Mouse (Mus musculus) kidney, adult 11 months (tissue): ENCODE data around the gene Mark2.

Experiments used
- DNase-seq: peaks from one replicate; pipeline ENCODE4 v3.0.0; 2022

Gene Mark2

DNA sequence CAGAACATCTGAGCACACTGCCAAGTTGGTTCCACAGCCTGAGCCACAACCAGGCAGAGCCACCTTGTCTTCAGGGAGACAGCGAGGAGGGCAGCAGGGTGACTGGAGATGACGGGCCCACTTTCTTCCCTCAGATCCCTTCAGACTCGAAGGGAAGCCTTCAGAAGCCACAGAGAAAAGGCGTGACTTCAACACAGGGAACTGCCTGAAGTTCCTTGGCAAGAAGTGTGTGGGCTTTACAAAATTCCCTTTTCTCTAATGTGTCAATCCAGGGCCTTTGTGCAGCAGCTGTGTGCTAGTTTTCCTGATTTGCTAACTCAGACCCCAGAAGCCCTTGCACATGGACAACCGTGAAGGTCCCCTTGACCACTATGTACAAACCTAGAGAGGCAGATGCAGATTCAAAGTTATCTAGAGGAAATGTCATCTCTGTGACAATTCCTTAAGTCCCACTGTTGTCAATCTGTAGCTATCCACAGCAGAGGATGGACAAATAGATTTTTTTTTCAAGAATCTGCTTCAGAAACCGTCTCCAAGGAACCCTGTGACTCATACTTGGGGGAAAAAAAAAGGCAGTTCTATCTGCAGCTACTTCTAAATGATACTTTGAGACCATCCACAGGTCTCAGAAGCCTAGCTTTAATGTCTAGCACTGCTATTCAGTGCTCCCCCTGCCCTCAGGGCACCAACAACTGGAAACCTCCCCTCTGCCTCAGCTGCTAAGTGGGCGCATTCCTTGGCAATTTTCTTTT, 49.5 kb downstream of the Mark2 start:
- DNase-seq = no peak

DNA sequence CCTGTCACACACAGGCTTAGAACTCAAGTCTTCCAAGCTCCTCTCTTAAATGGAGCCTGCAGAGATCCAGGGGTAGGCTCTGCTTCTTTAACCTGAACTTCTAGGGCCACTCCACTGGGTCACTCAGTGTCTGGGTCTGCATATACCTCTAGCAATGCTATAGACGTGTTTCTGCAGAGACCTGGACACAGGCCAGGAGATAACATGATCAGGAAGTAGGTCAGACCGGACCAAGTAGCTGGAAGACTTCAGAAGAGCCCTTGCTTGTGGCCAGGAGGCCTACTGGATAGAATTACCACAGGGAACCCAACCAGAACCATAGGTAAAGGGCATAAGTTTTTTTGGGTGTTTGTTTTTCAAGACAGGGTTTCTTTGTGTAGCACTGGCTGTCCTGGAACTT, 51.9 kb downstream of the Mark2 start:
- DNase-seq = no peak

DNA sequence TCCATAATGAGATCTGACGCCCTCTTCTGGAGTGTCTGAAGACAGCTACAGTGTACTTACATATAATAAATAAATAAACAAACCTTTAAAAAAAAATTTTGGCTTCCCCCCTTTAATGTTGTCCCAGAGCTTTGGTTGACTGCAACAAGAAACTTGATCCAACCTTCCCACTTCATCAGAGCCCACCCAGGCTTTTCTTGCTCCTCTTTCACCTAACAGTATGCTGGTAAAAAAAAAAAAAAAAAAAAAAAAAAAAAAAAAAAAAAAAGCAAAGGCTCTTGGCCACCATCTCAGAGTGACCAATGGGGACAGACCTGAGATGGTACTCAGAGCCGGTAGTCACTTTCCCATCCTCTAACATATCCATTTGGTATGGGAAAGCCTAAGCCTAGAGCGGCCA, 53.4 kb downstream of the Mark2 start:
- DNase-seq = no peak

DNA sequence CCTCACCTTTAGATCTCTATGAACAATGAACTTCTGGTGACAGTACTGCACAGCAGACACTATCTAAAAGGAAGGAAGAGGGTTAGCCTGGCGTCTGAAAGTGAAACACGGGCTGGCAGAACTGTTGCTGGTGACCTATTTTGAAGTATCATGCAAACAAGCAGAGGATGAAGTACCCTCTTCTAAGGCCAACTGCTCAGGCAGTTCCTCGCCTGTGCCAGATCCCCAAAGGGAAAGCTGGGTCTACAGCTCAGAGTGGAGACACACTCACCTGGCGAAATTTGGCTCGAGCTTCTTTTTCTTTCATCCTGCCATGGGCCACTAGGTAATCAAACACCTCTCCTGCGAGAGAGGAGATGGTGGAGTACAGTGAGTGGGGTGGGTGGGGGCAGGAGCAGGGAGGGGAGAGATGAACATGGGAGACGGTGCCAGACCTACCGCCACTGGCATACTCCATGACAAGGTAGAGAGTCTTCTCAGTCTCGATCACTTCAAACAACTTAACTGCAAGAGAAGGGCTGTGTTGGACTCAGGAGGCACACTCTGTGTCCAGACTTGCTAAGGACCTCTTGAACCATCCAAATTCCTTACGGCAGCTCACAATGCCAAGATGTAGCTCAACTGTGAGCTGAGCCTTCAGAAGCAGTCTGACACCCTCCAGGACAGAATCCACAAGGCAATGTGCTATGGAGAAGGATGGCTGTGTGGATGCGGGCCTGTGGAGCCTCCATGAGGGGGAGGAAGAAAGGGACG, 54.9 kb downstream of the Mark2 start:
- no peak for DNase-seq

DNA sequence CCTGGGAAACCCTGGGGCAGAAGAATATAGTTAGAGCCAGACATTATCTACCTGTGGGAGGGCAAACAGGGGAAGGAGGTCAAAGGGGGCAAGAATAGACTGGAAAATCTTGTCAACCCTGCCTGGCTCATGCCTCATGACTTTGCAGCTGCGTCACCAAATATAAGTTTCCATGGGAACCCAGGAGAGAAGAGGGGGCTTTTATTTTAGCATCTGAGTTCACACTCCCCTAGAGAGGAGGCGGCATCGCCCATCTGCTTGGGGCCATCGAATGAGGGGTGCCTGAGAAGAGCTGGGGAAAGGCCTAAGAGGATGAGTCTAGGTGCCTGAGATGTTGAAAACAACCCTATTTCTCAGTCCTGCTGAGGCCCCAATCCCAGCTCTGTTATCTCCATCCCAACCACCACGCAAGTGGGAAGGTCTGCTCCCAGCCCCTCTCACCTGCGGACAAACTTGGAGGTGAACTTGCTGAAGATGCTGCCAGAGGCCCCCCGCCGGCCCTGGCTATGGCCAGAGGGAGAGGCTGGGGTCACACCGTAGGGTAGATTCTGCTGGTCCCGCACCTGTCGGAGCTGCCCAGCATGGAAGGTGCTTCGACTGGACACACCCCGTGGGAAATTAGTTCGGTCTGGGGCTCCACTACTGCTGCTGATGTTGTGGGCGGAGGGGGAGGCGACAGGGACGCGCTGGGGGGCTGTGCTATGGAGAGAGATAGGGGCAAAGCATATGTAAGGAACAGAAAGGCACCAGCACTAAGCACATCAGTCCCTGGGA, 60.9 kb downstream of the Mark2 start:
- no peak for DNase-seq

DNA sequence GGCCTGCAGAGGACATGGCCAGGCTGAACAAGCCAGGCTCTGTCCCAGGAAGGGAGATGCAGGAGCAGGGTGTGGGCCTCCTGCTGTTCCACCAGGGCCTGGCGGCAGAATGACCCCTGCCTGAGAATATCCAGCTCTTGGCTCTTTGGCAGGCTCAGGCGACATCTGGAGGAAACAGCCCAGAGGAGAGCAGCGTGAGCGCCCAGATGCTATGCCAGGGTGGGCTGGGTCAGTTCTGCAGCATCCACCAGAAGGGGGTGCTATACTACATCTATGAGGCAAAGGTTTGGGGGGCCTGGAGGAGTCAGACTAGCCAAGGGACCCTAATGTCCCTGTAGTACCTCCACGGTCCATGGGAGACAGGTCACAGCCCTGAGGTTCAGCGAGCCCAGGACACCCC, 62.5 kb downstream of the Mark2 start:
- DNase-seq = peak; percentile 48

DNA sequence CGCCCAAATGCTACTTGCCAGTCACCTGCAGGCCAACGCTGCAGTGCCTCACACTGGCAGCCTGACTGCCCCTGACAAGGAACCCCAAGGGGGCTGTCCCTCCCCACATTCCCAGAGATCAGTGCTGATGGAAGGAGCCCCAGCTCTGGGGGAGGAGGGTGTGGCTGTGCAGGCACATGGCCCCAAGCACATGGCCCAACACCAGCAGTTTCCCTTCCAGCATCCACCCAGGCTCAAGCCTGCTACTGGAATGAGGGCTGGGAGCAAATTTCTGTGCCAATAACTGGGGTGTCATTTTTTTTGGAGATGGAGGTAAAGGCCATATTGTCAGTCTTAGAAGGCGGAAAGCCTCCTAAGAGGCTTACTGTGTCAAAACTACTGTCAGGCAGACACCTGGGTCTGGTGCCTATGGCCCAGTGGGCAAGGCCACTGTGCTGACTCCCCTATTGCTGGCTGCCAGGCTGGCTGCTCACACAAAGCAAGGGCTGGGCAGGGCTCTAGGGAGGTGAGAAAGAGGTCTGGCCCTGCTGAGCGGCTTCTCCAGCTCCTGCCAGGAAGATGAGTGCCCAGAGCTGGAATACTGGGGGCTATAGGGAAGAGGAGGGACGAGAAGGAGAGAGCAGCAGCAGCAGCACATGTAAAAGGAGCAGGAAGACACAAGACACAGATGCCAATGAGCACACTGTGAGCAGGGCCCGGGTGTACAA, 63.3 kb downstream of the Mark2 start:
- DNase-seq = no peak

DNA sequence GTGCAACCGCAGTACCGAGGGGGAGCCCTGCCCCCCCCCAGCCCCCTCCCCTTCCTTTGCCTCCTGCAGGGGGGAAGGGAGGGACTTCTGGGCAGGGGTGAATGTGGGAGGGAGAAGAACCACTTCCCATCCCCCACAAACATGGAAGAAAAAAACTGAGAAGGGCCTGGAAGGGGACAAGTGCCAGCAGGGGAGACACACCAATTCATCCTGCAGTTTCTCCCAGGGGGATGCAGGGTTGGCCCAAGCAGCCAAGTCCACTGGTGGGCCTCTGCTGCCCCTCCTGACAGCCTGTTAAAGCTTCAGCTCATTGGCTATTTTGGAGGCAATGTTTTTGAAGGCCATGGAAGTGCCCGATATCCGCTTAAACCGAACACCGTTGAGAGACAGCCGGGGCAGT, 64.9 kb downstream of the Mark2 start:
- no peak for DNase-seq

DNA sequence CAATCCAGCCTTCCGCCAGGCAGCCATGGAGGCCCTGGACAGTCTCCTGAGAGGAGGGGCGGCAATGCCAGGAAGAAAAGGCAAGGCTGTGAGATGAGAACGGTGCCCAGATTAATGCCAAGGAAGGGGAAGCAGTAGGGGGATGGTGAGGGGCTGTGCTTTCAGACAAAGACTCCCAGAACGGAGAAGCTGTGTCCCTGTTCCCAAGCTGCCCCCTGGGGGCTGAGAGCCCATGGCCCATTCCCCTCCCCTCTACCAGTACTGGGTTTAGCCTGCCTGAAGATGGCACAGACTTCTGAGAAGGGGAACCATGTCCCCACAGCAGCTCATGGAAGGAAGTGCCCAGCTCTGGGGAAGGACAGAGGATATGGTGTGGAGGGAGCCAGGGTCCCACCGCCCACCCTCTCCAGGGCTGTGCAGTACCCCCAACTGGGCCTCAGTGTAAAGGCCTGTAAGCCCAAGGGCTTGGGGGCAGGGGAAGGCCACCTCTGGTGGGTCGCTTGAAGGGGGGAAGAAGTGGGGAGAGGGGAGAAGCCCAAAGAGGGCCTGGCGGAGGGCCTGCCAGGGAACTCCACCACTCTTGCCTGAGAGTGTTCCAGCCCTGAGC, 65.5 kb downstream of the Mark2 start:
- no peak for DNase-seq

DNA sequence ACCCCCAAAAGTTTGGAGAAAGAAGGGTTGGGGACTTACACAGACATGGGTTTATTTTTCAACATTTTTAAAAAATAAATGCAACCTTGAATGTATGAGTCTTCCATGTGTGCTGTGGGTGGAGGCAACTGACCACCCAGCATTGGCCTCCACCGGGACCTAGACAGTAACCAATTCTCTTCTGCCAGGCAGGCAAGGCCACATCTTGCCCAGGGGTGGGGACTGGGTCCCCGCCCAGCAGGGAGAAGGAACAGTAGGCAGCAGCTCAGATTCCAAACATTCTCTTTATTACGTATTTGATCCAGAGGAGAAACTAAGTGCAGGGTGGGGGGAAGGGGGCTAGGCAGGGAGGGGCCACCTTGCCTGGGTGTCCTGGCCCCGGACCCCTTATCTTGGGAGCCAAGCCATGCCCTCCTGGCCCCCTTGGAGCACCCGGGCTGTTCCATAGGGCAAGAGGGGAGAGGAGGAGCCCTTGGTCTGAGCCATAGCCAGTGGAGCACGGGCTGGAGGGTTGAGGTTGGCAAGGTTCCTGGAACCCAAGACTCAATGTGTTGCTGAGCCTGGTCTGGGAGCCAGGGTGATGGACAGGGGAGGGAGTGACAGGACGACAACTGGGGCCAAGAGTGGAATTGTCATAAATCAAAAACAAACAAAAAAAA, 66.4 kb downstream of the Mark2 start:
- DNase-seq = no peak

DNA sequence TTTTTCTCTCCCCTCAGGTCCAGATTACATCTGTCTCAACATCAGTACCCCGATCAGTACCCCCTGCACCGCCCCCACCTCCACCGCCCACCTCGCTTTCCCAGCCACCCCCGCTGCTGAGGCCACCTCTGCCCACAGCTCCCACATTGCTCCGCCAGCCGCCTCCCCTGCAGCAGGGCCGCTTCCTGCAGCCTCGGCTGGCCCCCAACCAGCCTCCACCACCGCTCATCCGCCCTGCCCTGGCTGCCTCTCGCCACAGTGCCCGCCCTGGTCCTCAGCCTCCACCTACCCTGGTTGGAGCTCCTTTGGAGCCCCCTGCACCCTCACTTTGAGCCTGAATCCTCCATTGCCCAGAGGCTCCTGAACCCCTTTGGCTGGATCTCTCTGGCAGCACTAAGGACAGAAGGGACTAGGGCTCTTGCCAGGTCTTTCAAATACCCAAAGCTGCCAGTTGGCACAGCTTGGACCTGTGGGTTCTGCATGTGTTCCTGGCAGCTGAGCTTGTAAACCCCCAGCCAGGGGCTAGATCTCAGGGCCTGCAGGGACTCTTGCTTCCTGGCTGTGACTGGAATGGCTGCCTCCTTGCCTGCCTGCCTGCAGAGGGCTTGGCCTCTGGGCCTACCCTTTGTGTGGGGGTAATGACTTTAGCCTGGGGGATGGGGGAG, 67.2 kb downstream of the Mark2 start:
- DNase-seq = no peak

DNA sequence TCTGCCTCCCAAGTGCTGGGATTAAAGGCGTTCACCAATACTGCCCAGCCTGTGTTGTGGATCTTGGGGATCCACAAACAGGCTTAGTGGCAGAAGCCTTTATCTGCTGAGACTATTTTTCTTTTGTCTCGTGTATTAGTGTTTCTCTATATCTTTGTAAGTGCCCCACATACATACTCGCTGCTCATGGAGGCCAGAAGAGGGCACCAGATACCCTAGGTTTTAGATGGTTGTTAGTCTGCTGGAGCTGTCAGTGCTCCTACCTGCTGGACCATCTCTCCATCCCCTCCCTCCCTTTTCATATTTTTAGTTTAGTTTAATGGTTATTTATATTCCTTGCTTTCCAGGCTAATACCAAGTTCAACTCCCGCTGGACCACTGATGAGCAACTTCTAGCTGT, 68.2 kb downstream of the Mark2 start:
- no peak for DNase-seq

DNA sequence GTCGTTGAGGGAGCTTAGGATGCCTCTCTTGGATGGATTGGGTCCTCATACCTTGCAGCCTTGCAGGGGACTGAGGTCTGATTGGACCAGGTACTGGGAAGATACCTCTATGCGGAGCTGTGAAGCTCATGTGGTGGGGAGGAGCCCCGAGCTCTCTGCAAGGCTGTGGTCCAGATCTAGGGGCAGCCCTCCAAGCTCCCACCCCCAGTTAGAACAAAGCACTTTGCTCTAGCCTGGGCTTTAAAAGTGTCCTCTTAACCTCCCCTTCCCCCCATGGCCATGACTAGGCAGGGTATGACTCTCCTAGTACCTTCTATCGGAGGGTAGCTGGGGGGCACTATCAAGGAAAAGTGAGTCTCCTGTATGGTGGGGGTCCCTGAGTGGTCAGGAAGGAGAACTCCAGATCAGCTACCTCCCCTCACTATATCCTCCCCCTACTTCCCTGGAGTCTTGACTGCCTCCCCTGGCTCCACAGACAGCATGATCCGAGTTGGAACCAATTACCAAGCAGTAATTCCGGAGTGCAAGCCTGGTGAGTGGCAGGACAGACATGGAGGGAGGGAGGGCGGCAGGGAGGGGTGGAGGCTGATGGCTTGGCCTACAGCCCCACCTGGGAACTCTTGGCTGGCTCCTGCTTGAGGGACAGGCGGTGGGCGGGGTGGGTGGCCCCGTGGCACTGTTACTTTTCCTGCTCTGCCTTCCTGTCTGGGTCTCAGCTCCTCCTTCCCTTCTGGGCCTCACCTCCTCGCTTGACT, 72.2 kb downstream of the Mark2 start:
- DNase-seq = no peak

DNA sequence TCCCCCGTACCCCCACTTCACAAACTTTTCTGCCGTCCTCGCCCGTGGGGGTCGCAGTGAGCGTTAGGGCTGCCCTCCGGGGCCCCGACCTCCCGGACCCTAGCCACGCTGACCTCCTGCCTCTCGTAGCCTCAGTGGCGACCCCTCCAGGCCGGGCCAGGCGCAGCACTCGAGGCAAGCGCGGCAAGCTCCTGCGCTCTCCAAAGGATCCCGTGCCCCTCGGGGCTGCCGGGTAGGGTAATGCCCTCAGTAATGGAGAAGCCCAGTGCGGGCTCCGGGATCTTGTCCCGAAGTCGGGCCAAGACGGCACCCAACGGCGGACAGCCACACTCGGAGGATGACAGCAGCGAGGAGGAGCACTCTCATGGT, 73.0 kb downstream of the Mark2 start:
- DNase-seq = peak; percentile 52

DNA sequence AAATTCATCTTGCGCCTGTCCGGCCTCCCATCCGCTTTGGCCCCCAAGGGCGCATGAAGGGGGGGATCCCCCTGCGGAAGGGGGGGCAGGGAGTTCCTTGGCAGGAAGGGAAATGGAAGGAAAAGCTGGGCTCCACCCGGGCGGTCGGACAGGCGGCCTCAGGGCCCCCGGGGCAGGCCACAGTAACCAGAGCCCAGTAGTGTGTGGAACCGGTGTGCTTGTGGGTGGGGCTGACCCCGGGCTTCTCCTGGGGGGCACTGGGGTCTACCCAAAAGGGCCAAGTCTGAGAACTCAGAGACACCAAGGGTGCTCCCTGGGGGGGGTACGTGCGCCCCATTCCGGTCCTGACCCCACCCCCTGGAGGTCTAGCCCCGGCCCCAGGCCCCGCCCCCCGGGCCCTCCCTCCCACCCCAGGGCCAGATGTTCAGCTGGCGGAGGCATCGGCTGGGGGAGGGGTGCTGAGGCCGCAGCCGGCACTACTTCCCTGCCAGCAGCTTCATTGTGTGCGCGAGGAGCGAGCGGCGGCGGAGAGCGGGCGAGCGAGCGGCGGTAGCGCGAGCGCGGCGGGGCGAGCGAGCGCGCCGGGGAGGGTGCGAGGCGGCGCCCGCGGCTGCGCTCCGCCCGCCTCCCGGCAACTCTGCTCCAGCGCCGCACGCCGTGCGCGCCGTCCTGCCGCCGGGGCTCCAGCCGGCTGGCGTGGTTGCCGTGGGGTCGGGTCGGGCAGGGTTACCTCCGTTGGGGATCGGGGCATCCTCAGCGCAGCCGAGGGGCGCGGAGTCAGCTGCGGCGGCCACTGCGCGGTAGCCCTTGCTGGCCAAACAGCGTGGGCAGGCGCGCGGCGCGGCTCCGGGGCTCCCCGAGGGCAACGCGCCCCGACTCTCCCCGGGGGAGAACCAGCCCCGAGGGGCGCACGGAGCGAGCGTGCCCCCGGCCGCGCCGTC, 73.6 kb downstream of the Mark2 start:
- DNase-seq = peak; percentile 68

DNA sequence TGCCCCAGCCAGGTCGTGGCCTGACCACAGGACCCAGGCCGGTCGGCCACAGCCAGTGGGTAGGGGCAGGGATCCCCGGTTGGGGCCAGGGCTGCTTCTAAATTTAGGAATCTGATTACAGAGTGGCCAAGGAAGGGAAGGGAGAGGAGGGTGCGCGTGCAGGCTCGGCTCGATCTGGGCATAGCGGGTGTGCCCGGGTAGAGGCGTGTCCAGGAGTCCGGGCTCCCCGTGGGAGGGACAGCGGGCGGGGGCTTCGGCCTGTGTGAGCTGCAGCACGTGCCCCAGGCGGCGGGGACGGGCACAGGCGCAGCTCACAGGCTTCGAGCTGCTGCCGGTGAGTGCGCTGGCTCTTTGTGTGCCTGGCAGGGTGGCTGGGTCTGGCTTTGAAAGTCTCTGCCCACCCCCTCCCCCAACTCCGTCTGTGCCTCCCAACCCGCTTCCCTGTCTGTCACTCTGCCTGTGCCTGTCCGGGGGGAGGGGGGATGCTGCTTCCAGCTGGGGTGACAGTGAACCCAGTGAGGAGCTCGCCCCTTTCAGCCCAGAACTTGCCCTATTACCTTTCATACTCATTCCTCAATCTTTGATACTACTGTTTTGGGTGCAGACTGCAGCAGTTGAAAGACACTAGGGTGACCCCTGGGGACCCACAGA, 74.4 kb downstream of the Mark2 start, which contains the start of gene Rcor2:
TSS of gene Rcor2 (plus strand) at position 235 of the 651 bp plus-strand sequence.
- peak; percentile 80 for DNase-seq

DNA sequence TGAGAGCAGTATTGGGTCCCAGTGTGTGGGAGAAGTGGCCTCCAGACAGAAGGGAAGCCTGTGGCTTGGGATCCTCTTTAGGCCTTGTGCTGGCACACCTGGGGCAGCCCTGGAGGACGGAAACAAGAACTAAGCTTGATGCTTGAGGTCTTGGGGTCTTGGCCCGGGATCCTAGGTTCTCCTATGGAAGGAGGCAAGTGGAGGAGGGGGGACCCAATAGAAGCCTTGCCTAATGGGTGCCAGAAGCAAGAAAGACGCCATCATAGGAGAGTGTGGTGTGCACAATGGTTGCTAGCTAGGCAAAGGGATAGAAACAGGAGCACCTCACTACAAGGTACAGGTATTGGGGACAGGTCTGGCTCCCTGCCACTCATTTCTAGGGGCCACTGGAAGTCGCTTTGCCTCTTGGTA, 75.2 kb downstream of the Mark2 start:
- no peak for DNase-seq

DNA sequence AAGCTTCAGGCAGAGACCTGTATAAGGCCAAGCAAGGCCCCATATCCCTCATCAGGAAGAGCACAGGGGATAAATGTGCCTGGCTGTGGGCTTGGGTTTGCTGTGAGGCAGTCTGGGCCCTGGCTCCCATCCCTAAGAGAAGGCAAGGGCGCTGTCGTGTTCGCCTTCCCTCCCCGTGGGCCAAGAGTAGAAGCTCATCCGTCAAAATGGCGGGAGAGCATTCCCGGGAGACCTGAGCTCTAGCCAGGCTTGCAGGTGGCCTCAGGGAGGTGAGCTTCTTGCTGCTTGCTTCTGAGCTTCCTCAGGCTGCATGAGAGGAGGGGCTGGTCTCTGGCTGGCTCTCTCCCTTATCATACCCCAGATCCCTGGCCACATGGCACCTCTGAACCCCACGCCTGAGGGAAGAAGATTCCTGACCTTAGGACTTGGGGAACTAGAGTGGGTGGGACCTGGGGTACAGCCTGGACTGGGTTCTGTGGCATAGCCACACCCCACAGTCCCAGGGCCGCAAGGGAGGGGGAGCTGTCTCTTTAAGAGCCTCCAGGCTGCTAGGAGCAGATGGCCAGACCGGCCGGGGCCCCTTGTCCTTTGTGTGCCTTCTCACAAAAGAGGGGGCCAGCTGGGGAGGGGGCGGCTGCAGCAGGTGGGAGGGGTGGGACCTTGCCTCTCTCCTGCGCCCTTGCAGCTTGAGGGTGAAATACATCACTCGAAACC, 76.0 kb downstream of the Mark2 start:
- no peak for DNase-seq
